Mouse (Mus musculus) embryonic facial prominence, embryonic 11.5 days (tissue): ENCODE measurements at regions not wholly inside any gene's neighbourhood (a gene's known extent, or its start where the extent isn't known, plus 50 kb on each side); places are given as distances from the start of the nearest gene placed in this dataset.
A peak's percentile ranks its signal among the peaks of the same experiment; 100 is the strongest.

ENCODE experiments used
- ATAC-seq: fragments of 200-750 bp; cut with Nextera tagmentation; replicated peaks from 2 replicates; pipeline ENCODE4 v1.8.0; 2017; ENCODE audit warnings: low read depth; ENCODE audit not compliant: insufficient number of reproducible peaks, low FRiP score, low TSS enrichment
- DNase-seq: peaks from one replicate; pipeline ENCODE4 v3.0.0-alpha.2; 2015; ENCODE audit warnings: low spot score
- H3K27ac ChIP-seq: fragments of 300-500 bp; sonication (generic); replicated peaks from 2 replicates; pipeline ENCODE4 v1.5.1; 2014; ENCODE audit warnings: mild to moderate bottlenecking, low read depth, low read length, control low read depth
- H3K27me3 ChIP-seq: fragments of 300-500 bp; sonication (generic); 2 replicates; pipeline ENCODE4 v1.6.1; 2014; ENCODE audit warnings: mild to moderate bottlenecking, low read length, moderate library complexity, mixed read lengths; ENCODE audit not compliant: control insufficient read depth, insufficient read depth
- H3K36me3 ChIP-seq: fragments of 300-500 bp; sonication (generic); replicated peaks from 2 replicates; pipeline ENCODE4 v1.6.1; 2014; ENCODE audit warnings: low read depth, mild to moderate bottlenecking, low read length, moderate library complexity, mixed read lengths; ENCODE audit not compliant: control insufficient read depth, insufficient read depth
- H3K4me1 ChIP-seq: fragments of 300-500 bp; sonication (generic); 2 replicates; pipeline ENCODE4 v1.6.1; 2014; ENCODE audit warnings: low read length, mixed read lengths; ENCODE audit not compliant: control insufficient read depth, insufficient read depth
- H3K4me2 ChIP-seq: fragments of 300-500 bp; sonication (generic); 2 replicates; pipeline ENCODE4 v1.6.1; 2014; ENCODE audit warnings: low read depth, mild to moderate bottlenecking, control low read depth, low read length, moderate library complexity
- H3K4me3 ChIP-seq: fragments of 300-500 bp; sonication (generic); 2 replicates; pipeline ENCODE4 v1.5.1; 2014; ENCODE audit warnings: low read depth, low read length, control low read depth
- H3K9ac ChIP-seq: fragments of 300-500 bp; sonication (generic); replicated peaks from 2 replicates; pipeline ENCODE4 v1.6.1; 2014; ENCODE audit warnings: mild to moderate bottlenecking, control low read depth, low read length
- H3K9me3 ChIP-seq: fragments of 300-500 bp; sonication (generic); replicated peaks from 2 replicates; pipeline ENCODE4 v1.6.1; 2016; ENCODE audit warnings: mild to moderate bottlenecking, low read length, inconsistent platforms, mixed read lengths; ENCODE audit not compliant: control insufficient read depth
- WGBS: fragments of 180-500 bp; shearing (Covaris S2); extraction: QIAGEN DNeasy Blood & Tissue Kit; methylation state at CpG from one replicate; pipeline ENCODE4 v1.1.7; 2014; 5-methylcytosine and 5-hydroxymethylcytosine counted together

GRCm38 (mm10) chr3:54020196-54020595 is 135.6 kb upstream of the Trpc4 start:
- ATAC-seq (no peak), DNase-seq (no peak)
- Histone ChIP-seq H3K27me3 (no peaks in the 10 kb centered on the region), H3K9ac (no peak overlapping the region), H3K4me3 (no peak overlapping the region), H3K4me2 (no peak overlapping the region), H3K9me3 (no peaks in the 10 kb centered on the region), H3K4me1 (no peaks in the 10 kb centered on the region), H3K36me3 (no peaks in the 10 kb centered on the region), H3K27ac (no peak overlapping the region)
- WGBS, result 65% methylated on average over 4 of the region's 4 CpGs

- Histone ChIP-seq H3K27ac (no peak overlapping the region), H3K9me3 (no peaks in the 10 kb centered on the region), H3K4me3 (no peak overlapping the region), H3K4me2 (no peak overlapping the region), H3K36me3 (no peaks in the 10 kb centered on the region), H3K27me3 (no peaks in the 10 kb centered on the region), H3K9ac (no peak overlapping the region), H3K4me1 (no peaks in the 10 kb centered on the region)
- DNase-seq (peak; percentile 8), ATAC-seq (no peak)
- 36% methylated on average over 4 of the region's 4 CpGs for WGBS
Measured at GRCm38 (mm10) chr3:54017943-54018649, 137.7 kb upstream of the Trpc4 start.

GRCm38 (mm10) chr3:54016877-54017276 is 139.0 kb upstream of the Trpc4 start:
- Histone ChIP-seq H3K4me1 (no peaks in the 10 kb centered on the region), H3K27ac (no peak overlapping the region), H3K9ac (no peak overlapping the region), H3K27me3 (no peaks in the 10 kb centered on the region), H3K36me3 (no peaks in the 10 kb centered on the region), H3K9me3 (no peaks in the 10 kb centered on the region), H3K4me3 (no peak overlapping the region), H3K4me2 (no peak overlapping the region)
- WGBS, result 54% methylated on average over 5 of the region's 5 CpGs
- DNase-seq (no peak), ATAC-seq (no peak)

GRCm38 (mm10) chr3:54011016-54011415 is 144.8 kb upstream of the Trpc4 start:
- Histone ChIP-seq H3K9ac (no peak overlapping the region), H3K9me3 (no peaks in the 10 kb centered on the region), H3K27ac (no peak overlapping the region), H3K27me3 (no peaks in the 10 kb centered on the region), H3K36me3 (no peaks in the 10 kb centered on the region), H3K4me2 (no peak overlapping the region), H3K4me1 (no peaks in the 10 kb centered on the region), H3K4me3 (no peak overlapping the region)
- ATAC-seq (no peak), DNase-seq (no peak)
- 89% methylated on average over 2 of the region's 2 CpGs for WGBS

GRCm38 (mm10) chr3:53992993-53993392 is 129.4 kb upstream of the Ufm1 start:
- H3K4me2 ChIP-seq, result no peak overlapping the region
- no peak overlapping the region for H3K4me3 ChIP-seq
- DNase-seq (no peak), ATAC-seq (no peak)
- H3K27me3 ChIP-seq, result no peaks in the 10 kb centered on the region
- no peaks in the 10 kb centered on the region for H3K36me3 ChIP-seq
- 78% methylated on average over 4 of the region's 4 CpGs for WGBS
- H3K9ac ChIP-seq, result no peak overlapping the region
- no peaks in the 10 kb centered on the region for H3K9me3 ChIP-seq
- H3K4me1 ChIP-seq, result no peaks in the 10 kb centered on the region
- H3K27ac ChIP-seq, result no peak overlapping the region

- ATAC-seq (no peak), DNase-seq (no peak)
- no peak overlapping the region for H3K4me2 ChIP-seq
- H3K4me3 ChIP-seq, result no peak overlapping the region
- H3K9me3 ChIP-seq, result no peaks in the 10 kb centered on the region
- no peak overlapping the region for H3K27ac ChIP-seq
- H3K27me3 ChIP-seq, result no peaks in the 10 kb centered on the region
- H3K9ac ChIP-seq, result no peak overlapping the region
- H3K36me3 ChIP-seq, result no peaks in the 10 kb centered on the region
- no peaks in the 10 kb centered on the region for H3K4me1 ChIP-seq
- 83% methylated on average over 9 of the region's 9 CpGs for WGBS
Measured at GRCm38 (mm10) chr3:53988796-53989195, 125.2 kb upstream of the Ufm1 start.

- no peaks in the 10 kb centered on the region for H3K9me3 ChIP-seq
- no peak overlapping the region for H3K4me3 ChIP-seq
- WGBS, result 91% methylated on average over 7 of the region's 7 CpGs
- H3K27ac ChIP-seq, result no peak overlapping the region
- DNase-seq (no peak), ATAC-seq (no peak)
- H3K4me2 ChIP-seq, result no peak overlapping the region
- H3K9ac ChIP-seq, result no peak overlapping the region
- H3K4me1 ChIP-seq, result no peaks in the 10 kb centered on the region
- H3K27me3 ChIP-seq, result no peaks in the 10 kb centered on the region
- no peaks in the 10 kb centered on the region for H3K36me3 ChIP-seq
Measured at GRCm38 (mm10) chr3:53988256-53988655, 124.6 kb upstream of the Ufm1 start.

- DNase-seq (no peak), ATAC-seq (no peak)
- Histone ChIP-seq H3K9ac (no peak overlapping the region), H3K4me3 (no peak overlapping the region), H3K4me2 (no peak overlapping the region), H3K9me3 (no peaks in the 10 kb centered on the region), H3K36me3 (no peaks in the 10 kb centered on the region), H3K27me3 (no peaks in the 10 kb centered on the region), H3K4me1 (no peaks in the 10 kb centered on the region), H3K27ac (no peak overlapping the region)
- 76% methylated on average over 2 of the region's 2 CpGs for WGBS
Measured at GRCm38 (mm10) chr3:53987316-53987715, 123.7 kb upstream of the Ufm1 start.
